Mouse (Mus musculus): ENCODE results near the gene Hoxd9.
A peak's percentile ranks its signal among the peaks of the same experiment; 100 is the strongest.

Hoxd9 gene

DNA sequence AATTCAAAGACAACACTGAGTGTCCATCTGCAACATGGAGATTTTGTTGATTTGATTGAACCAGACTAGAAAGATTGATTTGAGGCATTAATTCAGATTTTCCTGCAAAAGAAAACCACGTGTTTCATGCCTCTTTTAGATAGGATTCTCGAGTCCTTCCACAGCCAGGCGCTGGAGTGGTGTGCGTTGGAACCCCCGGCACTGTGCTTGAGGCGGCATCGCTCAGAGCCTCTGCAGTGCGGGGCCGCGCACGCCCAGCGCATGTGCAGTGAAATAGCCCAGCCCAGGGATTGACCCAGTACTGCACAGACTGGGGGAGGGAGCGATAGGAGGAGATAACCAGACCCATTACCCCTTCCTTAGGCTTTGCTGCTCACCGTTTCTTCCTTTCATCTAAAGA lies 17.4 kb downstream of the Hoxd9 start:
- no peak for DNase-seq

- peak in 1 of 2 experiments; percentile 58 for DNase-seq
These were observed 18.1 kb downstream of the Hoxd9 start for GRCm38 (mm10) chr2:74715504-74716241.

- DNase-seq, result no peak
These were observed 22.9 kb downstream of the Hoxd9 start for GRCm38 (mm10) chr2:74720384-74720783.

DNA sequence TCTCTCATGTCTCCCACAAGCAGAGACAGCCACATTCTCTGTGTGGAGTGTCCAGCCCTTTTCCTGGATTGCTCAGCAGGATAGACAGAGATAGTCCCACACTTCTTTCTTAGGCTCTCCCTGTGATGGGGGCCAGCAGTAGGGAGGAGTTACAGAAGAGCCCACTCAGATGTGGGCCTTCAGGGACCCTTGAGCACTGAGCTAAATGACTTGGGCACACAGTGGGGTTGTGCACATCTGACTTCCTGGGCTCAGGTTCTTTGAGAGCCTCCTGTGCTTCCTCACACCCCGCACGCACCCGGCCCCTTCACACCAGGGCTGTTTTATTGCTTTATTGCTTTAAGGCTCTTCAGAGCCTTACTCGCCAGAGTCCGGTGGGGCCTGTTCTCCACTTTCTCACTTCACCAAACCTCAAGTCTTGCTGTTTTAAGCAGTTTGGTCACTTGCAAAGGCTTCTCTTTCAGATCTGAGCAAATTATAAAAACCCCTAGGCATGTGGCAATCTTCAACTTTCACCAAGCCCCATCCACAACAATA lies 23.5 kb downstream of the Hoxd9 start:
- no peak for DNase-seq

GRCm38 (mm10) chr2:74721882-74722281 lies 24.4 kb downstream of the Hoxd9 start:
- DNase-seq, result no peak

GRCm38 (mm10) chr2:74722949-74723348 lies 25.4 kb downstream of the Hoxd9 start:
- DNase-seq, result no peak

- DNase-seq, result no peak
These were observed 26.9 kb downstream of the Hoxd9 start for GRCm38 (mm10) chr2:74724244-74725015.

DNA sequence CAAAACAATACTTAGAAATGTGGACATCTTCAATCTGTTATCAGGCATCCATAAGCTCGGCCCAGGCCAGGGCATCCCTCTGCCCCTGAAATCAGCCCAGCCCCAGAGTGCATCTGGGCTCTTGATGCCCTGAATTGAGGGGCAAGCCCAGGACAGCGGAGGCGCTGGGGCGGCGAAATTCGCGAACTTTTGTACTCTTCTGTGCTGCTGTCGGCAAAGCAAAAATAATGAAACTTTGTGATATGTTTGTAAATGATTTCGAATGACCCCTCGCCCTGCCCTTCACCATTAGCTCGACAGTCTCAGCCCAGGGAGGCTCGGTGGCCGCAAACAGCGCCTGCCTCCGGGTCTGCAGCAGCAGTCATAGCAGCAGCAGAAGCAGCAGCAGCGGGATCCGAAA lies 27.6 kb downstream of the Hoxd9 start:
- DNase-seq, result no peak

DNA sequence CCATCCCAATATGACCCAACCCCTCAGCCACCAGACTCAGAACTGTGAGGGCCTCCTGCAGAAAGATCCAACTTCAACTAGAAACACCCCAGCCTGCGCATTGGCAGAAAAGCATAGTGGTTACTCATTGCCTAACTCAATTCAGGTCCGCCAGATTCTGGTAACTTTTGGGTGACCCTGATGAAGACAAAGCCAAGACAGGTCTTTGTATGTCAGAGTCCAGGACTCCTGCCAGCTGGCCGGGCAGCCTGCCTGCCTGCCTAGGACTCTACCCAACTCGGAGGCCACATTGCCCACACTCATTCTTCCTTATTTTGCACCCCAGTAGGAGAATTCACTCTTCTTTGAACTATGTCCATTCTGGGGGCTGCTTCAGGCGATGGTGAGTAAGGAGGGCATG lies 29.0 kb downstream of the Hoxd9 start, which contains the start of gene Gm28230:
Gene Gm28230, plus strand, starts transcription at position 178 of the 400 bp plus-strand sequence.
- no peak for DNase-seq

DNA sequence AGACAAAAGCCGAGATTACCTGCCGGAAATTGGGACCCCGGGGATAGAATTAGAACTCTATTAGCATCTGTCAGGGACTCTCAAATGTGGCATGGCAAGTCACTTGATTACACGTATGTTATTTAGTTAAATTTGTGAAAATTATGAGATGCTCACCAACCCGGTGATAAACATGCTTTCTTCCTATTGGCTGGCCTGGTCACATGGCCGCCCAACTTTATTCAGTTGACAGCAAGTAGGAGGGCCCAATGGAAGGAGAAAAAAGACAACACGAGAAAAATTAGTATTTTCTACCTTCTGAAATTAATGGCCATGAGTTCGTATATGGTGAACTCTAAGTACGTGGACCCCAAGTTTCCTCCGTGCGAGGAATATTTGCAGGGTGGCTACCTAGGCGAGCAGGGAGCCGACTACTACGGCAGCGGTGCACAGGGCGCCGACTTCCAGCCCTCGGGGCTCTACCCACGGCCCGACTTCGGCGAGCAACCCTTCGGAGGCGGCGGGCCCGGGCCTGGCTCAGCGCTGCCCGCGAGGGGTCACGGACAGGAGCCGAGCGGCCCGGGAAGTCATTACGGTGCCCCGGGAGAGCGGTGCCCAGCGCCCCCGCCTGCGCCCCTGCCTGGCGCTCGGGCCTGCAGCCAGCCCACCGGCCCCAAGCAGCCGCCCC lies 29.6 kb downstream of the Hoxd9 start:
- DNase-seq, result no peak

GRCm38 (mm10) chr2:74727640-74728302 lies 30.2 kb downstream of the Hoxd9 start:
- DNase-seq, result no peak

- no peak for DNase-seq
These were observed 30.8 kb downstream of the Hoxd9 start for GRCm38 (mm10) chr2:74728303-74728680.

GRCm38 (mm10) chr2:74730331-74730730 lies 32.8 kb downstream of the Hoxd9 start:
- no peak for DNase-seq

GRCm38 (mm10) chr2:74731055-74731454 lies 33.5 kb downstream of the Hoxd9 start:
- no peak for DNase-seq

DNA sequence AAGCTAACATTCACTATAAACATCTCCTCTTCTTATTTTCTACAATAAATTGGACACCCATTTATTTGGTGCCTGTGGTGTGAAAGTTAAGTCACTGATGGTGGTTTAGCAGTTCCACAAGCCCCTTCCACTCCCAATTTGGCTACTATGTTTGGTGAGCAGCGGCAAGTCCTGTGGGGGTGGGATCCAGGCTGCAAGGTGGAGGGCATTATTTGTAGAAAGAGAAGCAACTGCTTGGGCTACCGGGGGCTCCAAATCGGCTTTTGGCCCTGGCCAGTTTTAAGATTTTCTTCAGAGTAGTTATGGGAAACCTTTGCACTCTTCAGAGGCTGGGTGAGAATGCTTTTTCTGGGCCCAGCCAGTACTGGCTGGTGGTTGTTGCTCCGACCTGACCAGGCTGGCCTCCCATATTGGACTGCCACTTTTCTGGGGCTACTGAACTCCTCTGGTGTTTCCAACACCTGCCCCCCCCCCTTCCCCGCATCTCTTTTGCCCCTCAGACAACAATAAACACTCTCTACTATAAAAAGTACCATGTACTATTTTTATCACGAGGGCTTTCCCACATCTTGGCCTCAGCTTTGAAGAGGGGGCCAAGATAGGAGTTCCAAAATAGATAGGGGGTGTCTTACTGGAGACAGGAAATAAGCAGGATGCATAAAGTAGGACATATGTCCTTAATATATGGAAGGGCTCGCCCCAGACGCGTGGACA lies 34.4 kb downstream of the Hoxd9 start:
- DNase-seq, result no peak

- no peak for DNase-seq
These were observed 35.2 kb downstream of the Hoxd9 start for GRCm38 (mm10) chr2:74732513-74733316.

DNA sequence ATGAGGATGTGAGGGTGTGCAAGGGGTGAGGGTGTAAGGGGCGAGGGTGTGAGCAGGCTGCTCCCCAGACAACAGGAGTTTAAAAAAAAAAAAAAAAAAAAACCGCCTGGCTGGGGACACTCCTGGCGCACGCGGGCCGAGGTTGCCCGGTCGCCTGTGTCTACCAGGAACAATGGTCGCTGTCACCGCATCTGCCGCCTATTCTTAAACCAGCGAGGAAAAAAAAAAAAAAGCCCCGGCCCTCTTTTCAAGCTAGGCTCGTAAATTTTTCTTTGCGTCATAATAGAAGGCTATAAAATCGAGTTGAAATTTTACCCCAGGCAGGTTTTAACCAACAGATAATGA lies 35.8 kb downstream of the Hoxd9 start:
- DNase-seq, result no peak

GRCm38 (mm10) chr2:74733765-74734164 lies 36.2 kb downstream of the Hoxd9 start:
- no peak for DNase-seq

GRCm38 (mm10) chr2:74734451-74734850 lies 36.9 kb downstream of the Hoxd9 start:
- DNase-seq, result no peak

- no peak for DNase-seq
These were observed 37.7 kb downstream of the Hoxd9 start for GRCm38 (mm10) chr2:74734996-74735811.
